Mouse (Mus musculus) heart, adult 8-10 months (tissue): Measurements from ENCODE around the gene Ankrd34a. TPM values are rescaled to one million over a fixed set of nuclear protein-coding genes. Genes with fewer than 3 reads are reported as not detected.
"Not testable (repeated sequence)": the region's sequence is repeated elsewhere in the genome, so short reads cannot be mapped to it uniquely, and the experiment has no call there.

Experiments used
- DNase-seq: peaks from one replicate; pipeline ENCODE4 v3.0.0; 2022; ENCODE audit warnings: low spot score
- total RNA-seq, 4 experiments: library from RNA; stranded (reverse); gene quantifications; 2 replicates each; pipeline ENCODE4 v1.2.4; 2022

The Ankrd34a gene
- total RNA-seq, 4 experiments from 2014 or later, result 1.1 to 2.5 (median 2.0) TPM

GRCm38 (mm10) chr3:96579885-96580454, 16.5 kb upstream of the Ankrd34a start:
- peak; percentile 91 for DNase-seq

DNA sequence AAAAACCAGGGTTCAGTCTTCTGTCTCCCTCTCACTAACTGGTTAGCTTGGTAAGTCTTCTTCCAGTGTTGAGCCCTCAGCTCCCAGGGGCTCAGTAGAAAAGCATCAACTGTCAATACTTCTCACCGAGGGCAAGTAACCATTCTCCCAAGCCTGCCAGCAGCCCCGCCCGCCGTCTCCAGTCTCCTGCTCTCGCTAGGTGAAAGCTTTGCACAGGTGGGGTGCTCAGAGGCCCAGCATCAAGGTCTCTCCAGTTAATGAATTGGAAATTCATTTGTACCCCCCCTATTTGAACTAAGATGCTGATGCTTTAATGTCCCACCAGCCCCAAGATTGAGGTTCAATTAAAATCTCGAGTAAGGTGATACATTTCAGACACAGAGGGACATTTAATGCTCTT, 15.3 kb upstream of the Ankrd34a start:
- no peak for DNase-seq

DNA sequence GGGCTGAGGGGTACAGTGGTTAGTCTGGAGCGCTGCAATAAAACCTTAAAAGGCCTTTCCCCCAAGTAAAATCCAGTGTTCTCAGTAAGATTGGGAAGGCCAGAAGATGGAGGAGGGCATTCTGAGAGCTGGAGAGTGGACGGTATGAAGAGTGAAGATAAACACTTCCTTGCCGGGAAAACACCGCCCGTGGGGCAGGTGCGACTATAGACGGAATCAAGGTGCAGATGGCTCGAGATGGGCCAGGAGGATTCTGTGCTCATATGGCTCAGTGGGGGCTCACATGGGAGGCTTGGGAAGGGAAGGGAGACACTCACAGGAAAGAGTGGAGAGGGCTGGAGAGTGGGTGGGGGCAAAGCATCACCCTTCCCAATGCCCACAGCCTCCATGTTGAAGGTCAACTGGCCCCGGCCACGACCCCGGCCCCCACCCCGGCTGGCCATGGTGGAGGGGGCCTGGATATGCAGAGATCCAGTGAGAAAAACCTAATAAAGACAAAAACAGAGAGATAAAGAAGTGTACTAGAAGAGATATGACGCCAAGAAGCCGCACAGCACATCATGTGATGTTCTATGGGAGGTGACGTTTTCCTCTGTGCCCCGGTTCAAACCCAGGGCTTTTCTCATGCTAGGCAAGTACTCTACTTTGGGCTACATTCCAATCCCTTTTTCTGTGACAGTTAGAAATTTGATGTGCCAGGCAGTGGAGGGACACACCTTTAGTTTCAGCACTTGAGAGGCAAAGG, 14.5 kb upstream of the Ankrd34a start:
- DNase-seq, result no peak

DNA sequence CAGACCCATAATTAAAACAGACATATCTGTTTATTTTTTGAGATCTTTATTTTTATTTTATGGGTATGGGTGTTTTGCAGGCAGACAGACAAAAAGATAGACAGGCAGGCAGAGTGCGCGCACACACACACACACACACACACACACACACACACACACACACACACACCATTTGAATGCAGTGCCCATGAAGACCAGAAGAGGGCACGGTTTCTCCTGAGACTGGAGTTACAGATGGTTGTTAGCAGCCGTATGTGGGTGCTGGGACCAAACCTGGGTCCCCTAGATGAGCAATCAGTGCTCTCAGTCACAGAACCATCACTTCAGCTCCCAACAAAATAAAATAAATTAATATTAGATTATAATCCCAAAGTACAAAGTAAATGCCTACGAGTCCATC, 13.1 kb upstream of the Ankrd34a start:
- DNase-seq, result no peak

DNA sequence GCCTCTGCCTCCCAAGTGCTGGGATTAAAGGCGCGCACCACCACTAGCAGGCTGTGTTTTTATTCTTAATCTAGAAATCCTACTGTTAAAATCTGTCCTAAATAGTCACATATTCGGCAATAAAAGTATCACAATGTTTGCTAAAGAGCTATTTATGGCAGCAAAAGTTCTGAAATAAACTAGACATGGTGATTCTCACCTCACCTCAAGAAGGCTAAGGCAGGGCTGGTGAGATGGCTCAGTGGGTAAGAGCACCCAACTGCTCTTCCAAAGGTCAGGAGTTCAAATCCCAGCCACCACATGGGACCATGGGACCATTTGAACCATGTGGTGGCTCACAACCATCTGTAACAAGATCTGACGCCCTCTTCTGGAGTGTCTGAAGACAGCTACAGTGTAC, 5.8 kb upstream of the Ankrd34a start:
- no peak for DNase-seq

- peak; percentile 28 for DNase-seq
Measured at GRCm38 (mm10) chr3:96593374-96593773, 3.1 kb upstream of the Ankrd34a start.

GRCm38 (mm10) chr3:96593790-96594560, 2.5 kb upstream of the Ankrd34a start, which contains the start of gene Polr3gl:
TSS of gene Polr3gl (minus strand) at chr3:96594181.
- DNase-seq, result peak; percentile 94

GRCm38 (mm10) chr3:96594851-96595250, 1.6 kb upstream of the Ankrd34a start:
- DNase-seq, result no peak

- DNase-seq, result no peak
Measured at GRCm38 (mm10) chr3:96595661-96596060, 775 bp upstream of the Ankrd34a start.

DNA sequence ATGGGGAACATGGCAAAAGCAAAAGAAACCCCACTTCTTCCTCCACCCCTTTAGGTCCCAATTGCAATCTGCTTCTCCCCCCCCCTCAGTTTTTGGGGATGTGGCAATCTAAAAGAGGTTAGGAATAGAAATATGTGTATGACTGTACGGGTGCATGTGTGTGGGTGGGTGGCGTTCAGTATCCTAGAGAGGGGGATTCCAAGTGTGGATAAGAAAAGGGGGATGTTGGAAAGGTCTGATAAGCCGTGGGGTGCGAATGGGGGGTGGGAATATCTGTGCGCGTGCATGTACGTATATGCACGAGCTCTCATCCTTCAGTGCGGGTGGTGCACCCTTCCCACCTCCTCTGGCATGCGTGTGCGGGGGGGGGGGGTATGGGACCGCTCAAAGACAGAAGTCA, 419 bp downstream of the Ankrd34a start:
- DNase-seq, result no peak

GRCm38 (mm10) chr3:96597435-96597891, 1.0 kb downstream of the Ankrd34a start:
- no peak for DNase-seq

DNA sequence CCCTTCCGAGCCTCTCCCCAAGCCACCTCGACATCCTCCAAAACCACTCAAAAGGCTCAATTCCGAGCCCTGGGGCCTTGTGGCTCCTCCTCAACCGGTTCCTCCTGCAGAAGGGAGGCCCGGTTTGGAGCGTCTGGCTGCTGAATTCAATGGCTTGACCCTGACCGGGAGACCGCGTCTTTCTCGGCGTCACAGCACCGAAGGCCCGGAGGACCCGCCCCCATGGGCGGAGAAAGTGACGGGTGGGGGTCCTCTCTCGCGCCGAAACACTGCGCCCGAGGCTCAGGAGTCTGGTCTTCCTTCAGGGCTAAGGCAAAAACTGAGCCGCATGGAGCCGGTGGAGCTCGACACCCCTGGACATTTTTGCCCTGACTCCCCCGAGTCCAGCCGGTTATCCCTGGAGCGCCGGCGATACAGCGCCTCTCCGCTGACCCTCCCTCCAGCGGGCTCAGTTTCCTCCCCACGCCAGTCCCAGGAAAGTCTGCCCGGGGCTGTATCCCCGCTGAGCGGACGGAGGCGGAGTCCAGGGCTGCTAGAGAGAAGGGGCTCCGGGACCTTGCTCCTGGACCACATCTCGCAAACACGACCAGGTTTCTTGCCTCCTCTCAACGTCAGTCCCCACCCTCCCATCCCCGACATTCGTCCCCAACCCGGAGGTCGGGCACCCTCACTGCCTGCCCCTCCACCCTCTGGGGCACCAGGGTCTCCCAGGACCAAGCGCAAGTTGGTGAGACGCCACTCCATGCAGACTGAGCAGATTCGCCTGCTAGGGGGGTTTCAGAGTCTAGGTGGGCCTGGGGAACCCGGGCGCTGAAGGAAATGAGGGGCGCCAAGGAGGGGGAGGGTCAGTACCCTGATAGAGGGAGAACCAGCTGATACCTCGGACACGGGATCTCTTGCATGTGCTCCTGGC, 2.0 kb downstream of the Ankrd34a start:
- peak; percentile 84 for DNase-seq

- no peak for DNase-seq
Measured at GRCm38 (mm10) chr3:96599069-96599393, 2.6 kb downstream of the Ankrd34a start.

GRCm38 (mm10) chr3:96599411-96599810, 3.0 kb downstream of the Ankrd34a start:
- no peak for DNase-seq

DNA sequence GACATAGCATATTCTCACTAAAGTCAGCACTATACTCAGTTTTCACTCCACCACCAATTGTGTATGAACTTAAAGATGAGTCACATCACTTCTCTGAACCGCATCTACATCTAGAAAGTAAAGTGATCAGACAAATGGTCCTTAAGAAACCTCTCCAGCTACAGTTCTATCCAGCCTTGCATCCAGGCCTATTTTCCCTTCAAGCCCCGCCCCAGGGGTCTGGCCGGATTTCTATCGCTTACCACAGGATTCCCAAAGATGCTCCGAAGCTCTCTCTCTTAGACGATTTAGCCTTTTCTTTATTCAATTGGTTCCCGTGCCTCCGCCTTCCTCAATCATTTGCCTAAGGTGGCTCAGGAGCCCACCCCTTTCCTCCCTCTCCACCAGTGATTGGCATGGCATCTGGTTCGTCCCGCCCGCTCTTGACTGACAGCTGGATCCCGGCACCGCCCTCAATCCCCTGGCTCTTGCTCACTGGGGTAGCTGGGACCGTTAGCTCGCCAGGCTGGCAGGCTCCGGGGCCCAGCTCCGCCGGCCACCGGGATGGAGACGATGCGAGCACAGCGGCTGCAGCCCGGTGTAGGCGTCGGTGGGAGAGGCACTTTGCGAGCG, 4.3 kb downstream of the Ankrd34a start, which contains the start of gene Lix1l:
Lix1l (plus strand) TSS at position 511 of the 612 bp plus-strand sequence.
- DNase-seq, result peak; percentile 96

DNA sequence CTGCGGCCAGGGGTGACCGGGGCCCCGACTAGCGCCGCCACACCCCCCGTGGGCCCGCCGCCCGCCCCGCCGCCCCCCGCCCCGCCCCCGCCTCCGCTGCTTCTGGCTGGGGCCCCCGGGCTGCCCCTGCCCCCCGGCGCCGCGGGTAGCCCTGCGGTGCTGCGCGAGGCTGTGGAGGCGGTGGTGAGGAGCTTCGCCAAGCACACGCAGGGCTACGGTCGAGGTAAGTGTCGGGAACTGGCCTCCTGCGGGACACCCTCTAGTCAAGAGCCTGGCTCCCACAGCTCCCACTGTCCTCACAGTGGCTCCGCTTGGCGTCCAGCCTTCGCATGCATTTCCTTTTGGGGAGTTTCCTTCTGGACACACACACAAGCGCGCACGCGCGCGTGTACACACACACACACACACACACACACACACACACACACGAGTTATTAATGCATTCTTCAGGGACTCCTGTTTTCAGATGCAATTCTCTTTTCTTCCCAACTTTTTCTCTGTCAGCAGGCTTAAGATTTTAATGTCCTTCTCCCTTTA, 4.9 kb downstream of the Ankrd34a start:
- peak; percentile 88 for DNase-seq

DNA sequence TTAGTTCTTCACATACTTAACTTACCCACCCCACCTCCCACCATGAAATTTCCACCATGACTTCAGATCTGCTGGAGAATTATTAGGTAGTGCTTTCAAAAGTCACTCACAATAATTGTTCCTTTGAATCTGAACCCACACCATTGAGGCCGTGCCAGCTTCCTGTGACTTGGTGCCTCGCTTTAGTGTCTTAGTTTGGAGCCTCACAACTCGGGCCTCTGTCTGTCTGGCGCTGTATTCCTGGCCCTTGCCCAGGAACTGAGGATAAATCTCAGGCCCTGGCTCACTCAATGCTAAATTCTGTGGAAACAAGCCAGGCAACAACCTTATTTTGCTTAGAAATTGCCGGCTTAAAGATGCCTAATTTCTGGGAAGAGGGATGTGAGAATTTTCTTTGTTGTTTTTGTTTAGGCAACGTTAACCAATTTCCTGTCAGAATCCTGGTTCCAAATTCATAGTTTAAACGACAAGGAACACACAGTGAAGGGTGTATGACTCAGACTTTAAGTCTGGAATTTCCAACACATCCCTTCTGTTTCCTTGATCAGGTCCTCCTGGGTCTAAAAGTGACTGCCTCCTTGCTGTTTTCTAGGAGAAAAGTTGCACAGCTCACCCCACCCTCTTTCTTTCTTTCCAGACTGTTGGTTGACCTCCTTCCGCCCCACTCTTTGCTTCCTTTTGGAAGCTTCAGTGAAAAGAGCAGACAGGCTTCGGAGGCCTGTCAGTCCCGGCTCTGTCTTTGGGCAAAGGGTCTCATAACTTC, 5.7 kb downstream of the Ankrd34a start:
- peak; percentile 55 for DNase-seq

DNA sequence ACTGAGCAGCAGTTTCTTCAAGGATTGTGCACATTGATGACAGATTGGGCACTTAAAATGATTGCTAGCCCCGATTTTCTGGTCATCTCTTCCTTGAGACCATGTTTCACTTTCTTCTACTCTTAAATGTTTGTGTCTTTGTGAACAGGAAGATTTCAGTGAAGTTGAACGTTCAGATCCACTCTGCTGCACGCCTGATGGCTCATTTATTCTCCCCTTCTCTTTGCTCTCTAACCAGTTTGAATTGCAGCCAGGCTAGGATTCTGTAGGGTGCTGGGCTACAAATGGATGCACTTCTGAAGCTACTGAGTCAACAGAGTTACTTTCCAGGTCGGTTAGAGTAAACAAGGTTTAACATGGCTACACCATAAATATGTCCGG, 6.3 kb downstream of the Ankrd34a start:
- DNase-seq, result no peak

- DNase-seq, result no peak
Measured at GRCm38 (mm10) chr3:96603311-96603710, 6.9 kb downstream of the Ankrd34a start.

- DNase-seq, result not testable (repeated sequence)
Measured at GRCm38 (mm10) chr3:96606007-96606406, 9.6 kb downstream of the Ankrd34a start.
